Mouse (Mus musculus): ENCODE results near the gene Pxk. TPM values are rescaled to one million over a fixed set of nuclear protein-coding genes. Genes with fewer than 3 reads are reported as not detected.
"Not testable (repeated sequence)": the region's sequence is repeated elsewhere in the genome, so short reads cannot be mapped to it uniquely, and the experiment has no call there.

Pxk gene
- polyA plus RNA-seq, 1 experiment = 17.8 TPM

DNA sequence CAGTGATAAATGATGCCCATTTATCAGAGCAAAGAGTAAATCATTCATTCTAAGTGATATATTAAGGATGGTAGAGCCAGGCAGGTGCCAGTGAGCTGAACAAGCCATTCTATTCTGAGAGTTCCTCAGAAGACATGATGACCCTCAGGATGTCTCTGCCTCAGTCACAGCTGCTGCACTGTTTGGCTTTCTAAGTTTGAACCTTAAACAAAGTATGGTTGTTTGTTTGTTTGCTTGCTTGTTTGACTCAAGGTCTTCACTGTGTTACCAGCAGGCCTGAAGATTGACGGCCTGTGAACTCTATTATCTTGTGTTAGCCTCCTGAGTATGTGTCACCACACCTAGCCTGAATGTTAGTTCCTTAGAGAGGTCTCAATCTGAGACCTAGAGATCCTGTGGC lies 16.7 kb downstream of the Pxk start:
- peaks cover 11% of the 10 kb centered on the region for H3K79me2 ChIP-seq (ENCODE audit: control insufficient read depth, insufficient read depth)
- no peaks in the 10 kb centered on the region for H3K79me3 ChIP-seq (ENCODE audit: low read depth)
- H3K4me3 ChIP-seq (ENCODE audit: insufficient read depth, poor library complexity, severe bottlenecking) = no peak overlapping the region
- no peak for TF ChIP-seq USF1 (IDR thresholded peaks at IDR 0.05; ENCODE audit: low read depth)
- TF ChIP-seq MYOD1 (IDR thresholded peaks at IDR 0.05; ENCODE audit: control insufficient read depth, insufficient read length, low read depth) = no peak
- no peak for TF ChIP-seq CEBPB (IDR thresholded peaks at IDR 0.05; ENCODE audit: low read depth)
- TF ChIP-seq CTCF (IDR thresholded peaks at IDR 0.05; ENCODE audit: control insufficient read depth, insufficient read depth, insufficient read length) = no peak
- no peak for TF ChIP-seq FOSL1 (IDR thresholded peaks at IDR 0.05; ENCODE audit: insufficient read depth, low read length, poor library complexity, severe bottlenecking)
- no peak for TF ChIP-seq MAX (IDR thresholded peaks at IDR 0.05)
- no peak for TF ChIP-seq MYOG (IDR thresholded peaks at IDR 0.05; ENCODE audit: control insufficient read depth, extremely low read depth, insufficient read length)
- H3K36me3 ChIP-seq (ENCODE audit: control insufficient read depth, insufficient read depth) = no peaks in the 10 kb centered on the region
- H3ac ChIP-seq (ENCODE audit: control insufficient read depth, insufficient read length, low read depth) = no peak overlapping the region
- H3K27me3 ChIP-seq (ENCODE audit: control insufficient read depth, insufficient read depth, insufficient read length) = no peaks in the 10 kb centered on the region

GRCm38 (mm10) chr14:8115772-8116171 lies 17.8 kb downstream of the Pxk start:
- TF ChIP-seq MYOD1 (IDR thresholded peaks at IDR 0.05; ENCODE audit: control insufficient read depth, insufficient read length, low read depth) = no peak
- no peak for TF ChIP-seq MYOG (IDR thresholded peaks at IDR 0.05; ENCODE audit: control insufficient read depth, extremely low read depth, insufficient read length)
- TF ChIP-seq CTCF (IDR thresholded peaks at IDR 0.05; ENCODE audit: control insufficient read depth, insufficient read depth, insufficient read length) = no peak
- TF ChIP-seq USF1 (IDR thresholded peaks at IDR 0.05; ENCODE audit: low read depth) = no peak
- no peak for TF ChIP-seq FOSL1 (IDR thresholded peaks at IDR 0.05; ENCODE audit: insufficient read depth, low read length, poor library complexity, severe bottlenecking)
- TF ChIP-seq MAX (IDR thresholded peaks at IDR 0.05) = no peak
- no peak for TF ChIP-seq CEBPB (IDR thresholded peaks at IDR 0.05; ENCODE audit: low read depth)
- no peaks in the 10 kb centered on the region for H3K36me3 ChIP-seq (ENCODE audit: control insufficient read depth, insufficient read depth)
- no peaks in the 10 kb centered on the region for H3K27me3 ChIP-seq (ENCODE audit: control insufficient read depth, insufficient read depth, insufficient read length)
- H3K79me3 ChIP-seq (ENCODE audit: low read depth) = no peaks in the 10 kb centered on the region
- H3K4me3 ChIP-seq (ENCODE audit: insufficient read depth, poor library complexity, severe bottlenecking) = no peak overlapping the region
- no peak overlapping the region for H3ac ChIP-seq (ENCODE audit: control insufficient read depth, insufficient read length, low read depth)
- peaks cover 11% of the 10 kb centered on the region for H3K79me2 ChIP-seq (ENCODE audit: control insufficient read depth, insufficient read depth)

- H3K4me3 ChIP-seq (ENCODE audit: insufficient read depth, poor library complexity, severe bottlenecking) = no peak overlapping the region
- no peaks in the 10 kb centered on the region for H3K27me3 ChIP-seq (ENCODE audit: control insufficient read depth, insufficient read depth, insufficient read length)
- H3K36me3 ChIP-seq (ENCODE audit: control insufficient read depth, insufficient read depth) = no peaks in the 10 kb centered on the region
- no peaks in the 10 kb centered on the region for H3K79me2 ChIP-seq (ENCODE audit: control insufficient read depth, insufficient read depth)
- no peak for TF ChIP-seq MAX (IDR thresholded peaks at IDR 0.05)
- no peak for TF ChIP-seq CEBPB (IDR thresholded peaks at IDR 0.05; ENCODE audit: low read depth)
- no peak for TF ChIP-seq MYOG (IDR thresholded peaks at IDR 0.05; ENCODE audit: control insufficient read depth, extremely low read depth, insufficient read length)
- no peak for TF ChIP-seq USF1 (IDR thresholded peaks at IDR 0.05; ENCODE audit: low read depth)
- TF ChIP-seq CTCF (IDR thresholded peaks at IDR 0.05; ENCODE audit: control insufficient read depth, insufficient read depth, insufficient read length) = no peak
- TF ChIP-seq MYOD1 (IDR thresholded peaks at IDR 0.05; ENCODE audit: control insufficient read depth, insufficient read length, low read depth) = no peak
- TF ChIP-seq FOSL1 (IDR thresholded peaks at IDR 0.05; ENCODE audit: insufficient read depth, low read length, poor library complexity, severe bottlenecking) = no peak
- H3K79me3 ChIP-seq (ENCODE audit: low read depth) = no peaks in the 10 kb centered on the region
- H3ac ChIP-seq (ENCODE audit: control insufficient read depth, insufficient read length, low read depth) = no peak overlapping the region
Measured at GRCm38 (mm10) chr14:8117371-8117770, 19.4 kb downstream of the Pxk start.

DNA sequence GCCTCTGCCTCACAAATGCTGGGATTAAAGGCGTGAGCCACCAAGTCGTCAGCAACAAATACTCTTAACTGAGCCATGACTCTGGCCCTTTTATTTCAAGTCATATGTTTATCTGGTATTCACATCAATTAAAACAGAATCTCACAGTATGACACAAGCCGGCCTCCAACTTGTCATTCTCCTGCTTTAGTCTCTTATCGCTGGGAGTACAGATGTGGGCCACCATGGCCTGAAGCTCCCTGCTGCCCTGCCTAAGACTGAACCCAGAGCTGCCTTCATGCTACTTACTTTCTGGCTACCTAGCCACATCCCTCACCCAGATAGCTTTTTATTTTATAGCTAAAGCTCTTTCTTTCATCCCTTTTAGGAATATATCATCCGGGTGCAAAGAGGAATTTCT lies 21.4 kb downstream of the Pxk start:
- Histone ChIP-seq H3K79me2 (ENCODE audit: control insufficient read depth, insufficient read depth) (no peaks in the 10 kb centered on the region), H3K27me3 (ENCODE audit: control insufficient read depth, insufficient read depth, insufficient read length) (no peaks in the 10 kb centered on the region), H3ac (ENCODE audit: control insufficient read depth, insufficient read length, low read depth) (no peak overlapping the region), H3K36me3 (ENCODE audit: control insufficient read depth, insufficient read depth) (no peaks in the 10 kb centered on the region), H3K79me3 (ENCODE audit: low read depth) (no peaks in the 10 kb centered on the region), H3K4me3 (ENCODE audit: insufficient read depth, poor library complexity, severe bottlenecking) (no peak overlapping the region)
- TF ChIP-seq MAX (IDR thresholded peaks at IDR 0.05) (no peak), FOSL1 (IDR thresholded peaks at IDR 0.05; ENCODE audit: insufficient read depth, low read length, poor library complexity, severe bottlenecking) (no peak), CEBPB (IDR thresholded peaks at IDR 0.05; ENCODE audit: low read depth) (no peak), MYOD1 (IDR thresholded peaks at IDR 0.05; ENCODE audit: control insufficient read depth, insufficient read length, low read depth) (no peak), CTCF (IDR thresholded peaks at IDR 0.05; ENCODE audit: control insufficient read depth, insufficient read depth, insufficient read length) (no peak), MYOG (IDR thresholded peaks at IDR 0.05; ENCODE audit: control insufficient read depth, extremely low read depth, insufficient read length) (no peak), USF1 (IDR thresholded peaks at IDR 0.05; ENCODE audit: low read depth) (no peak)

GRCm38 (mm10) chr14:8119904-8120303 lies 21.9 kb downstream of the Pxk start:
- Histone ChIP-seq H3K36me3 (ENCODE audit: control insufficient read depth, insufficient read depth) (no peaks in the 10 kb centered on the region), H3K4me3 (ENCODE audit: insufficient read depth, poor library complexity, severe bottlenecking) (no peak overlapping the region), H3K79me2 (ENCODE audit: control insufficient read depth, insufficient read depth) (no peaks in the 10 kb centered on the region), H3ac (ENCODE audit: control insufficient read depth, insufficient read length, low read depth) (no peak overlapping the region), H3K27me3 (ENCODE audit: control insufficient read depth, insufficient read depth, insufficient read length) (no peaks in the 10 kb centered on the region), H3K79me3 (ENCODE audit: low read depth) (no peaks in the 10 kb centered on the region)
- TF ChIP-seq MYOD1 (IDR thresholded peaks at IDR 0.05; ENCODE audit: control insufficient read depth, insufficient read length, low read depth) (no peak), FOSL1 (IDR thresholded peaks at IDR 0.05; ENCODE audit: insufficient read depth, low read length, poor library complexity, severe bottlenecking) (no peak)

GRCm38 (mm10) chr14:8123141-8123540 lies 25.1 kb downstream of the Pxk start:
- TF ChIP-seq MYOG (IDR thresholded peaks at IDR 0.05; ENCODE audit: control insufficient read depth, extremely low read depth, insufficient read length) (no peak), MAX (IDR thresholded peaks at IDR 0.05) (no peak), CEBPB (IDR thresholded peaks at IDR 0.05; ENCODE audit: low read depth) (no peak), MYOD1 (IDR thresholded peaks at IDR 0.05; ENCODE audit: control insufficient read depth, insufficient read length, low read depth) (no peak), USF1 (IDR thresholded peaks at IDR 0.05; ENCODE audit: low read depth) (no peak), FOSL1 (IDR thresholded peaks at IDR 0.05; ENCODE audit: insufficient read depth, low read length, poor library complexity, severe bottlenecking) (no peak), CTCF (IDR thresholded peaks at IDR 0.05; ENCODE audit: control insufficient read depth, insufficient read depth, insufficient read length) (no peak)
- Histone ChIP-seq H3K27me3 (ENCODE audit: control insufficient read depth, insufficient read depth, insufficient read length) (no peaks in the 10 kb centered on the region), H3K79me3 (ENCODE audit: low read depth) (no peaks in the 10 kb centered on the region), H3K79me2 (ENCODE audit: control insufficient read depth, insufficient read depth) (no peaks in the 10 kb centered on the region), H3K4me3 (ENCODE audit: insufficient read depth, poor library complexity, severe bottlenecking) (no peak overlapping the region), H3K36me3 (ENCODE audit: control insufficient read depth, insufficient read depth) (no peaks in the 10 kb centered on the region), H3ac (ENCODE audit: control insufficient read depth, insufficient read length, low read depth) (no peak overlapping the region)

GRCm38 (mm10) chr14:8123611-8124010 lies 25.6 kb downstream of the Pxk start:
- not testable (repeated sequence) for H3K79me2 ChIP-seq (ENCODE audit: control insufficient read depth, insufficient read depth); H3K79me3 ChIP-seq (ENCODE audit: low read depth); H3K36me3 ChIP-seq (ENCODE audit: control insufficient read depth, insufficient read depth); H3ac ChIP-seq (ENCODE audit: control insufficient read depth, insufficient read length, low read depth); H3K27me3 ChIP-seq (ENCODE audit: control insufficient read depth, insufficient read depth, insufficient read length); H3K4me3 ChIP-seq (ENCODE audit: insufficient read depth, poor library complexity, severe bottlenecking)

Measured in C2C12 (cell line).